Mouse (Mus musculus) cerebellum, postnatal 4 days (tissue): Measurements from ENCODE around the gene Col3a1.

Source experiments
- DNase-seq, 2 experiments: peaks; one replicate each; pipeline ENCODE4 v3.0.0; 2022; ENCODE audit warnings: low spot score in 2 of 2, mixed read lengths in 1 of 2

The Col3a1 gene

GRCm38 (mm10) chr1:45311388-45311787, at the start of gene Col3a1:
TSS of gene Col3a1 (plus strand) at chr1:45311538.
- no peak for DNase-seq

- no peak for DNase-seq
These were observed 41.9 kb upstream of the Col3a1 start for GRCm38 (mm10) chr1:45269421-45269820.

- no peak for DNase-seq
These were observed 35.3 kb upstream of the Col3a1 start for GRCm38 (mm10) chr1:45276006-45276539.

GRCm38 (mm10) chr1:45287954-45288353, 23.4 kb upstream of the Col3a1 start:
- no peak for DNase-seq

GRCm38 (mm10) chr1:45290037-45290436, 21.3 kb upstream of the Col3a1 start:
- DNase-seq, result no peak

- no peak for DNase-seq
These were observed 11.8 kb upstream of the Col3a1 start for GRCm38 (mm10) chr1:45299394-45300119.

- no peak for DNase-seq
These were observed 7.1 kb upstream of the Col3a1 start for GRCm38 (mm10) chr1:45304273-45304672.

GRCm38 (mm10) chr1:45309015-45309414, 2.3 kb upstream of the Col3a1 start:
- no peak for DNase-seq

GRCm38 (mm10) chr1:45311962-45312361, 624 bp downstream of the Col3a1 start:
- DNase-seq, result no peak

GRCm38 (mm10) chr1:45312870-45313269, 1.5 kb downstream of the Col3a1 start:
- no peak for DNase-seq

GRCm38 (mm10) chr1:45313696-45314295, 2.5 kb downstream of the Col3a1 start:
- DNase-seq, result no peak

GRCm38 (mm10) chr1:45315767-45316528, 4.6 kb downstream of the Col3a1 start:
- no peak for DNase-seq

- DNase-seq, result no peak
These were observed 6.9 kb downstream of the Col3a1 start for GRCm38 (mm10) chr1:45318241-45318640.

GRCm38 (mm10) chr1:45320861-45321260, 9.5 kb downstream of the Col3a1 start:
- no peak for DNase-seq

GRCm38 (mm10) chr1:45329149-45329548, 17.8 kb downstream of the Col3a1 start:
- DNase-seq, result no peak

- no peak for DNase-seq
These were observed 44.6 kb downstream of the Col3a1 start for GRCm38 (mm10) chr1:45355944-45356343.

GRCm38 (mm10) chr1:45358020-45358419, 46.7 kb downstream of the Col3a1 start:
- DNase-seq, result no peak

- no peak for DNase-seq
These were observed 47.8 kb downstream of the Col3a1 start for GRCm38 (mm10) chr1:45359147-45359546.

GRCm38 (mm10) chr1:45359673-45360072, 48.3 kb downstream of the Col3a1 start:
- DNase-seq, result no peak

- DNase-seq, result no peak
These were observed 51.9 kb downstream of the Col3a1 start for GRCm38 (mm10) chr1:45363274-45363673.

GRCm38 (mm10) chr1:45365427-45365826, 54.1 kb downstream of the Col3a1 start:
- DNase-seq, result no peak

- DNase-seq, result no peak
These were observed 68.8 kb downstream of the Col3a1 start for GRCm38 (mm10) chr1:45379992-45380690.
